Mouse (Mus musculus) intestine, embryonic 16.5 days (tissue): ENCODE data around the gene Tanc1. TPM values are rescaled to one million over a fixed set of nuclear protein-coding genes. Genes with fewer than 3 reads are reported as not detected.
"Not testable (repeated sequence)": the region's sequence is repeated elsewhere in the genome, so short reads cannot be mapped to it uniquely, and the experiment has no call there.

Experiments
- ATAC-seq: fragments of 200-750 bp; cut with Nextera tagmentation; 2 replicates; pipeline ENCODE4 v1.8.0; 2017; ENCODE audit warnings: moderate TSS enrichment, moderate library complexity
- H3K27ac ChIP-seq: fragments of 300-500 bp; sonication (generic); 2 replicates; pipeline ENCODE4 v1.5.1; 2014; ENCODE audit warnings: mild to moderate bottlenecking, low read length
- H3K27me3 ChIP-seq: fragments of 300-500 bp; sonication (generic); replicated peaks from 2 replicates; pipeline ENCODE4 v1.6.1; 2014; ENCODE audit warnings: low read length, control low read depth, mixed read lengths; ENCODE audit not compliant: control insufficient read depth, insufficient read depth
- H3K36me3 ChIP-seq: fragments of 300-500 bp; sonication (generic); 2 replicates; pipeline ENCODE4 v1.6.1; 2014; ENCODE audit warnings: low read length, control low read depth; ENCODE audit not compliant: control insufficient read depth, insufficient read depth
- H3K4me1 ChIP-seq: fragments of 300-500 bp; sonication (generic); 2 replicates; pipeline ENCODE4 v1.6.1; 2014; ENCODE audit warnings: low read length, control low read depth, mixed read lengths; ENCODE audit not compliant: control insufficient read depth, insufficient read depth
- H3K4me2 ChIP-seq: fragments of 300-500 bp; sonication (generic); 2 replicates; pipeline ENCODE4 v1.6.1; 2014; ENCODE audit warnings: low read depth, low read length, control low read depth
- H3K4me3 ChIP-seq: fragments of 300-500 bp; sonication (generic); 2 replicates; pipeline ENCODE4 v1.5.1; 2014; ENCODE audit warnings: mild to moderate bottlenecking, low read length
- H3K9ac ChIP-seq: fragments of 300-500 bp; sonication (generic); 2 replicates; pipeline ENCODE4 v1.6.1; 2014; ENCODE audit warnings: low read depth, low read length
- H3K9me3 ChIP-seq: fragments of 300-500 bp; sonication (generic); 2 replicates; pipeline ENCODE4 v1.6.1; 2016; ENCODE audit warnings: low read length, control low read depth; ENCODE audit not compliant: control insufficient read depth
- WGBS: fragments of 180-500 bp; shearing (Covaris S2); extraction: QIAGEN DNeasy Blood & Tissue Kit; methylation state at CpG from one replicate; pipeline ENCODE4 v1.1.7; 2014; 5-methylcytosine and 5-hydroxymethylcytosine counted together
- polyA plus RNA-seq: library from polyadenylated mRNA; unstranded; fragments of >200 nt; fragmentation: Nextera tagmentation; extraction: Ambion mirVana; gene quantifications from 2 replicates; pipeline ENCODE4 v1.2.1, GENCODE M21; 2015

Gene Tanc1
- polyA plus RNA-seq: 20.8 and 21.5 TPM in 2 replicates

GRCm38 (mm10) chr2:59611831-59612732 is at the start of gene Tanc1:
TSS of gene Tanc1 (plus strand) at chr2:59612042.
- H3K27ac ChIP-seq: peak within 1 kb of the TSS; percentile 97
- ATAC-seq: peak; percentile 96
- no peaks in the 10 kb centered on the region for H3K27me3 ChIP-seq
- peak within 1 kb of the TSS; percentile 97 for H3K9ac ChIP-seq
- WGBS: under 1% methylated on average over 97 of the region's 99 CpGs
- H3K36me3 ChIP-seq: no peaks in the 10 kb centered on the region
- peaks cover 18% of the 10 kb centered on the region for H3K4me1 ChIP-seq
- peak within 1 kb of the TSS; percentile 91 for H3K4me2 ChIP-seq
- peak within 1 kb of the TSS; percentile 89 for H3K4me3 ChIP-seq
- H3K9me3 ChIP-seq: no peaks in the 10 kb centered on the region

GRCm38 (mm10) chr2:59562215-59562614 is 49.6 kb upstream of the Tanc1 start:
- 74% methylated on average over 4 of the region's 4 CpGs for WGBS
- Histone ChIP-seq H3K27me3 (no peaks in the 10 kb centered on the region), H3K4me3 (no peak overlapping the region), H3K36me3 (no peaks in the 10 kb centered on the region), H3K9me3 (no peaks in the 10 kb centered on the region), H3K4me2 (no peak overlapping the region), H3K4me1 (peaks cover 6% of the 10 kb centered on the region), H3K27ac (no peak overlapping the region), H3K9ac (no peak overlapping the region)
- ATAC-seq: no peak

GRCm38 (mm10) chr2:59562696-59563095 is 49.1 kb upstream of the Tanc1 start:
- H3K4me1 ChIP-seq: peaks cover 6% of the 10 kb centered on the region
- no peak overlapping the region for H3K27ac ChIP-seq
- ATAC-seq: no peak
- no peaks in the 10 kb centered on the region for H3K27me3 ChIP-seq
- WGBS: 24% methylated on average over 5 of the region's 5 CpGs
- H3K36me3 ChIP-seq: no peaks in the 10 kb centered on the region
- H3K9me3 ChIP-seq: no peaks in the 10 kb centered on the region
- H3K4me3 ChIP-seq: no peak overlapping the region
- H3K4me2 ChIP-seq: no peak overlapping the region
- H3K9ac ChIP-seq: no peak overlapping the region

GRCm38 (mm10) chr2:59564029-59564611 is 47.7 kb upstream of the Tanc1 start:
- 83% methylated on average over 3 of the region's 10 CpGs for WGBS
- not testable (repeated sequence) for H3K9me3 ChIP-seq, H3K4me1 ChIP-seq, H3K27ac ChIP-seq, ATAC-seq, H3K4me3 ChIP-seq, H3K27me3 ChIP-seq, H3K9ac ChIP-seq, H3K4me2 ChIP-seq, H3K36me3 ChIP-seq

GRCm38 (mm10) chr2:59564947-59565346 is 46.9 kb upstream of the Tanc1 start:
- no peak for ATAC-seq
- H3K9ac ChIP-seq: no peak overlapping the region
- H3K36me3 ChIP-seq: no peaks in the 10 kb centered on the region
- H3K4me1 ChIP-seq: peaks cover 6% of the 10 kb centered on the region
- no peaks in the 10 kb centered on the region for H3K9me3 ChIP-seq
- no peaks in the 10 kb centered on the region for H3K27me3 ChIP-seq
- WGBS: 81% methylated on average over 4 of the region's 4 CpGs
- H3K4me3 ChIP-seq: no peak overlapping the region
- no peak overlapping the region for H3K4me2 ChIP-seq
- H3K27ac ChIP-seq: no peak overlapping the region

- Histone ChIP-seq H3K36me3 (no peaks in the 10 kb centered on the region), H3K27ac (no peak overlapping the region), H3K27me3 (no peaks in the 10 kb centered on the region), H3K4me3 (no peak overlapping the region), H3K4me2 (no peak overlapping the region), H3K4me1 (no peaks in the 10 kb centered on the region), H3K9ac (no peak overlapping the region), H3K9me3 (no peaks in the 10 kb centered on the region)
- ATAC-seq: no peak
- 26% methylated on average over 7 of the region's 7 CpGs for WGBS
Observed at GRCm38 (mm10) chr2:59580939-59581338, 30.9 kb upstream of the Tanc1 start.

- Histone ChIP-seq H3K4me3 (no peak overlapping the region), H3K27ac (no peak overlapping the region), H3K36me3 (no peaks in the 10 kb centered on the region), H3K9me3 (no peaks in the 10 kb centered on the region), H3K4me2 (no peak overlapping the region), H3K27me3 (no peaks in the 10 kb centered on the region), H3K4me1 (no peaks in the 10 kb centered on the region), H3K9ac (no peak overlapping the region)
- 76% methylated on average over 6 of the region's 6 CpGs for WGBS
- ATAC-seq: no peak
Observed at GRCm38 (mm10) chr2:59583961-59584360, 27.9 kb upstream of the Tanc1 start.

GRCm38 (mm10) chr2:59587387-59588095 is 24.3 kb upstream of the Tanc1 start:
- Histone ChIP-seq H3K4me2 (no peak overlapping the region), H3K4me3 (no peak overlapping the region), H3K9ac (no peak overlapping the region), H3K27ac (no peak overlapping the region), H3K36me3 (no peaks in the 10 kb centered on the region), H3K9me3 (no peaks in the 10 kb centered on the region), H3K4me1 (no peaks in the 10 kb centered on the region), H3K27me3 (no peaks in the 10 kb centered on the region)
- 85% methylated on average over 10 of the region's 10 CpGs for WGBS
- ATAC-seq: no peak

GRCm38 (mm10) chr2:59588096-59588405 is 23.8 kb upstream of the Tanc1 start:
- no peak overlapping the region for H3K4me2 ChIP-seq
- no peaks in the 10 kb centered on the region for H3K4me1 ChIP-seq
- WGBS: 81% methylated on average over 3 of the region's 3 CpGs
- no peak overlapping the region for H3K9ac ChIP-seq
- H3K27ac ChIP-seq: no peak overlapping the region
- no peak for ATAC-seq
- H3K36me3 ChIP-seq: no peaks in the 10 kb centered on the region
- H3K27me3 ChIP-seq: no peaks in the 10 kb centered on the region
- no peaks in the 10 kb centered on the region for H3K9me3 ChIP-seq
- H3K4me3 ChIP-seq: no peak overlapping the region
